Mouse (Mus musculus) cortical plate, adult 2 months (tissue): ENCODE results near the gene Vmn1r60.
"Not testable (repeated sequence)": the region's sequence is repeated elsewhere in the genome, so short reads cannot be mapped to it uniquely, and the experiment has no call there.

Experiments used
- CTCF ChIP-seq: fragments of 200-500 bp; IDR thresholded peaks from 2 replicates; pipeline ENCODE4 v1.5.1; 2011; ENCODE audit warnings: mild to moderate bottlenecking, control low read depth, low read length; ENCODE audit not compliant: insufficient read depth; ENCODE audit errors: extremely low read depth
- POLR2A ChIP-seq: fragments of 200-500 bp; IDR thresholded peaks from 2 replicates; pipeline ENCODE4 v1.6.1; 2011; ENCODE audit warnings: mild to moderate bottlenecking, low read length, control low read depth; ENCODE audit not compliant: insufficient read depth; ENCODE audit errors: extremely low read depth

- not testable (repeated sequence) for TF ChIP-seq POLR2A, CTCF
These were observed at the start of gene Vmn1r60 for GRCm38 (mm10) chr7:5547217-5547616.
